Mouse (Mus musculus): ENCODE measurements around the gene Tle3. TPM values are rescaled to one million over a fixed set of nuclear protein-coding genes. Genes with fewer than 3 reads are reported as not detected.

Tle3 gene
- polyA plus RNA-seq, 1 experiment from 2014 or later, result 3.0 TPM

DNA sequence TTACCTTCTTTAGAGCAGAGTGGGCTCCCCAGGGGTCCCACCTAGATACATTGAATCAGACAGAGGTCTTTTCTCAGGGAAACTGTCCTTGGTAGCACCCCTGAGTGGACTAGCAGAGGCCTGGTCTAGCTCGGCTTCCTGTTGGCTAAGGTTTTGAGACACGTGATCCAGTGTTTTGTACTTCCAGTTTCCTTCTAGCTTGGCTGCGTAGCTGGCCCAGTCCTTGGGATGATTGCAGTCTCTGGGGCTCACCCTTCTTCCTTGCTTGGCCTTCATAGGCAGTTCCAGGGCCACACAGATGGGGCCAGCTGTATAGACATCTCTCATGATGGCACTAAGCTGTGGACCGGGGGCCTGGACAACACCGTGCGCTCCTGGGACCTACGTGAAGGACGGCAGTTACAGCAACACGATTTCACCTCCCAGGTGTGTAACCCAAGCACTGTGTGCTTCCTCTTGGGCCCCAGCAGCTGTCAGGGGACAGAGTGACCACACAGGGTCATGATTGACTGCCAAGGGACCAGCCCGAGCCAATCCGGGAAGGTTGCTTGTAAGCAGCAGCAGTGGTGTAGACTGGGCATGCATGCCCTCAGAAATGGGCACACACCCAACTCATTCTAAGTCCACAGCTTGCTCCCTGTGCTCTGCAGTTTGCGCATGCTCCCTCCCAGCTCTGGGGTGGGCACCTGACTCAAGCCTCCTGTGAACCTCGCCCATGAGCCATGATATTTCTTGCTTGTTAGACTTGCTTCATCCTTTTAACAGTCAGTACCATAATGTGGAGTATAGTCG is 41.7 kb downstream of the Tle3 start:
- Histone ChIP-seq H3K4me3 (replicated peaks) (no peak overlapping the region), H3K9me3 (replicated peaks) (no peaks in the 10 kb centered on the region), H3K36me3 (replicated peaks) (peaks cover 88% of the 10 kb centered on the region), H3K9ac (no peak overlapping the region), H3K4me2 (no peak overlapping the region), H3K4me1 (replicated peaks) (no peaks in the 10 kb centered on the region), H3K27me3 (no peaks in the 10 kb centered on the region), H3K27ac (replicated peaks) (no peak overlapping the region)
- WGBS (ENCODE audit: insufficient replicate concordance), result 70% methylated on average over 14 of the region's 14 CpGs
- ATAC-seq (ENCODE audit: insufficient read depth), result no peak

DNA sequence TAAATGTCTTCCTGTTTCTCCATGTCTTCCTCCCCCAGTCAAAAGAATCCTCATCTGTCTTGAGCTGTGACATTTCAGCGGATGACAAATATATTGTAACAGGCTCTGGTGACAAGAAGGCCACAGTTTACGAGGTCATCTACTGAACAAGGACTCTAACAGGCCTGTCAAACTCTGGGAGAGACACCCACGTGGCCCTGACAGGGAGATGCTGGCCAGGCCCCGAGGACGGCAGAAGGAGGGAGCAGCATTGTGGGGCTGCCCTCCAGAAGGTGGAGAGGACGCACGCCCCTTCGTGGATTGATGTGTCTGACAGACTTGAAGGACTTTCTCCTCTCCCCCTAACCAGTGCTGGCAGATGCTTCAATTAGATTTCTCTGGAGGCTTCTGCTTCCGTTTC is 44.4 kb downstream of the Tle3 start:
- Histone ChIP-seq H3K27me3 (no peaks in the 10 kb centered on the region), H3K9ac (no peak overlapping the region), H3K27ac (replicated peaks) (no peak overlapping the region), H3K4me3 (replicated peaks) (no peak overlapping the region), H3K36me3 (replicated peaks) (peaks cover 62% of the 10 kb centered on the region), H3K9me3 (replicated peaks) (no peaks in the 10 kb centered on the region), H3K4me2 (no peak overlapping the region), H3K4me1 (replicated peaks) (no peaks in the 10 kb centered on the region)
- ATAC-seq (ENCODE audit: insufficient read depth), result no peak
- WGBS (ENCODE audit: insufficient replicate concordance), result 54% methylated on average over 9 of the region's 9 CpGs

DNA sequence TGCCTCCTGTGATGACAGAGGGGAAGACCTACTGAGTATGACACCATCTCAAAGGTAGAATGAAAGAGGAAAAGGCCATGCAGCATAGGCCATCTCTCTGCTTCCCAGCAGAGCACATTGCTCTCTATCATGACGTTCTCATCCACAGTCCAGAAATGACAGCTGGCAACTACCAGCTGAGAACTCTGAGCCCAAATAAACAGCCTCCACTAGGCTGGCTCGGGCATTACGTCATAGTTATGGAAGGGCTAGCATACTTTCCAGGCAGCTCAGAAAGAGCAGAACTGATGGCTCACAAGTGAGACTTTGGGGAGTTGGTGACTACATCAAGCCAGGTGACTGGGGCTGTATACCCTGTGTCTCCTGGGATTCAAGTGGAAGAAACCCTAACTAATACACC is 49.5 kb downstream of the Tle3 start:
- no peak overlapping the region for H3K9ac ChIP-seq
- no peak overlapping the region for H3K4me3 ChIP-seq (replicated peaks)
- H3K27ac ChIP-seq (replicated peaks), result no peak overlapping the region
- H3K4me1 ChIP-seq (replicated peaks), result no peaks in the 10 kb centered on the region
- no peaks in the 10 kb centered on the region for H3K9me3 ChIP-seq (replicated peaks)
- no peak overlapping the region for H3K4me2 ChIP-seq
- no peak for ATAC-seq (ENCODE audit: insufficient read depth)
- H3K27me3 ChIP-seq, result peaks cover 3% of the 10 kb centered on the region; the same call in 1 of the 2 replicates
- peaks cover 12% of the 10 kb centered on the region for H3K36me3 ChIP-seq (replicated peaks)
- WGBS (ENCODE audit: insufficient replicate concordance), result 62% methylated on average over 3 of the region's 3 CpGs

DNA sequence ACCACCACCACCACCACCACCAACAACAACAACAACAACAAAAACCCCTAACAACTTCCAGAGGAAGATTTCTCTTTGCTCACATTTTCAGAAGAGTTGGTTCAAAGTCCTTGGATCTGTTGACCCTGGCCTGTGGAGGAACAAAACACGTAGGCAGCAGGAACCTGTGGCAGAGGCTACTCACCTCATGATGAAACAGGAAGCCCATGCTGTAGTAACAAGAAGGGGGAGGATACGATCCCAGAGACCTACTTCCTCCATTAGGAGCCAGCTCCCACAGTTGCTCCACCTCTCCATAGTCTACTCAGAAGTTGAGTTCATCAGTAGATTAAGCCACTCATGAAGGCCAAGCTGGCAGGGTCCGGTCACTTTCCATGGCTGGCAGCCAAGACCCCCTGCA is 52.1 kb downstream of the Tle3 start:
- H3K27me3 ChIP-seq, result peaks cover 3% of the 10 kb centered on the region; the same call in 1 of the 2 replicates
- no peaks in the 10 kb centered on the region for H3K36me3 ChIP-seq (replicated peaks)
- H3K4me3 ChIP-seq (replicated peaks), result no peak overlapping the region
- ATAC-seq (ENCODE audit: insufficient read depth), result no peak
- no peak overlapping the region for H3K4me2 ChIP-seq
- 40% methylated on average over 3 of the region's 3 CpGs for WGBS (ENCODE audit: insufficient replicate concordance)
- no peak overlapping the region for H3K27ac ChIP-seq (replicated peaks)
- H3K9ac ChIP-seq, result no peak overlapping the region
- H3K9me3 ChIP-seq (replicated peaks), result no peaks in the 10 kb centered on the region
- no peaks in the 10 kb centered on the region for H3K4me1 ChIP-seq (replicated peaks)

DNA sequence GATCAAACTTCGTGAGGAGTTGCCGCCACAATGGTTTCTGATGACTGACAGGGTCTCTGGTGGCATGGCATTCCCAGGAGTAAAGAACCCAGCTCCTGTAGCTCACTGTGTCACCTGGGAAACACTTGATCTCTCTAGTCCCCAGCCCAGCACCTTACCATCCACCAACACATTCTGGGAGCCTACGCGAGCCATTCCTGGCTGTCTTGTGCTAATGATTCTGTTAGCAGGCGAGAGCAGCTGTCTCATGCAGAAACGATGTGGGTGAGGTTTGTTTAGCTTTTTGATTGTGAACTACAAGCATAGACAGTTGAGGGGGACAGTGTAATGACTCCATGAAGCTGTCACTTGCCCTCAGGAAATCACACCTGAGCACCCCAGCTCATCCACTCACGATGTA is 54.3 kb downstream of the Tle3 start:
- WGBS (ENCODE audit: insufficient replicate concordance), result 60% methylated on average over 7 of the region's 7 CpGs
- Histone ChIP-seq H3K9me3 (replicated peaks) (no peaks in the 10 kb centered on the region), H3K27me3 (peaks cover 3% of the 10 kb centered on the region; the same call in 1 of the 2 replicates), H3K4me2 (no peak overlapping the region), H3K27ac (replicated peaks) (no peak overlapping the region), H3K4me1 (replicated peaks) (no peaks in the 10 kb centered on the region), H3K9ac (no peak overlapping the region), H3K4me3 (replicated peaks) (no peak overlapping the region), H3K36me3 (replicated peaks) (no peaks in the 10 kb centered on the region)
- ATAC-seq (ENCODE audit: insufficient read depth), result no peak

- no peak for ATAC-seq (ENCODE audit: insufficient read depth)
- Histone ChIP-seq H3K4me2 (no peak overlapping the region), H3K36me3 (replicated peaks) (no peaks in the 10 kb centered on the region), H3K4me3 (replicated peaks) (no peak overlapping the region), H3K27ac (replicated peaks) (no peak overlapping the region), H3K9ac (no peak overlapping the region), H3K27me3 (peaks cover 3% of the 10 kb centered on the region; the same call in 1 of the 2 replicates), H3K4me1 (replicated peaks) (no peaks in the 10 kb centered on the region), H3K9me3 (replicated peaks) (no peaks in the 10 kb centered on the region)
- 19% methylated on average over 6 of the region's 6 CpGs for WGBS (ENCODE audit: insufficient replicate concordance)
Observed at GRCm38 (mm10) chr9:61427051-61427450, 54.9 kb downstream of the Tle3 start.

DNA sequence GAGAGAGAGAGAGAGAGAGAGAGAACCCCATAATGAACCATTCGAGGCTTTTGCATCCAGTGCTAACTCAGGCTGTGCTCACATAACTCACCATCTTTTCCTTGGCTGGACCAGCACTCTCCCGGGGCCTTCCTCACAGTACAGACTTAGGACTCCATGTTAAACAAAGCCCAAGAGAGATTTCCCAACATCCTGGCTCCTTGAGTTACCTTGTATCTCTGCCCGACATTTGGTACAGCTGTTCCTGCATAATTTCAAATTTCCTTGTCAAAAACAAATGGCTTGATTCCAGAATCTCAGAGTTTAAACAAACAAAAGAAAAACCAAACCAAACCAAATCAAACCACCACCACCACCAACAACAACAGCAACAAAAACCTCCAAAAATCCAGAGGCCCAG is 55.7 kb downstream of the Tle3 start:
- 46% methylated on average over 3 of the region's 3 CpGs for WGBS (ENCODE audit: insufficient replicate concordance)
- H3K4me1 ChIP-seq (replicated peaks), result no peaks in the 10 kb centered on the region
- no peaks in the 10 kb centered on the region for H3K9me3 ChIP-seq (replicated peaks)
- peaks cover 3% of the 10 kb centered on the region; the same call in 1 of the 2 replicates for H3K27me3 ChIP-seq
- no peak overlapping the region for H3K27ac ChIP-seq (replicated peaks)
- no peak overlapping the region for H3K4me3 ChIP-seq (replicated peaks)
- H3K36me3 ChIP-seq (replicated peaks), result no peaks in the 10 kb centered on the region
- no peak overlapping the region for H3K4me2 ChIP-seq
- ATAC-seq (ENCODE audit: insufficient read depth), result no peak
- no peak overlapping the region for H3K9ac ChIP-seq

GRCm38 (mm10) chr9:61431830-61432229 is 59.7 kb downstream of the Tle3 start:
- no peaks in the 10 kb centered on the region; the same call in 1 of the 2 replicates for H3K27me3 ChIP-seq
- ATAC-seq (ENCODE audit: insufficient read depth), result no peak
- H3K4me1 ChIP-seq (replicated peaks), result no peaks in the 10 kb centered on the region
- 53% methylated on average over 4 of the region's 4 CpGs for WGBS (ENCODE audit: insufficient replicate concordance)
- H3K36me3 ChIP-seq (replicated peaks), result no peaks in the 10 kb centered on the region
- H3K4me2 ChIP-seq, result no peak overlapping the region
- no peak overlapping the region for H3K9ac ChIP-seq
- H3K9me3 ChIP-seq (replicated peaks), result no peaks in the 10 kb centered on the region
- H3K27ac ChIP-seq (replicated peaks), result no peak overlapping the region
- no peak overlapping the region for H3K4me3 ChIP-seq (replicated peaks)

DNA sequence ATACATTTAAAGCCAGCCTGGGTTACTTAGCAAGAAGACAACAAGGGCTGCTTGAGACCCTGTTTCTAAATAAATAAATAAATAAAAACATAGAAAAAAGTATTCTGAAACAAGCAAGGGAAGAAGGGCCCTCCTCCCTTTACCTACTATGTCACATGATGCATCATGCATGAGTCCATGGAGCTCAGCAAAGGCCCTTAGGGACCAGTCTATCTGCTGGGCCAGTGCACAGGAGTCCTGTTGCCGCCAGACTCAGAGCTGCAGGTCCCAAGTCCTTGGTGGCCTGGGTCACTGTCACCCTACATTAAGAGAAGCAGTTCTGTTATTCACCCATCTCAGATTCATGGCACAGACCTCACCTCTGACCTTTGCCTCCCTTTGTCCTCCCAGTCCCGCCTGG is 61.0 kb downstream of the Tle3 start:
- H3K4me1 ChIP-seq (replicated peaks), result no peaks in the 10 kb centered on the region
- no peaks in the 10 kb centered on the region for H3K36me3 ChIP-seq (replicated peaks)
- no peak overlapping the region for H3K4me2 ChIP-seq
- WGBS (ENCODE audit: insufficient replicate concordance), result 55% methylated on average over 2 of the region's 2 CpGs
- no peak overlapping the region for H3K27ac ChIP-seq (replicated peaks)
- no peak for ATAC-seq (ENCODE audit: insufficient read depth)
- no peaks in the 10 kb centered on the region; the same call in 1 of the 2 replicates for H3K27me3 ChIP-seq
- H3K9me3 ChIP-seq (replicated peaks), result no peaks in the 10 kb centered on the region
- no peak overlapping the region for H3K4me3 ChIP-seq (replicated peaks)
- no peak overlapping the region for H3K9ac ChIP-seq

DNA sequence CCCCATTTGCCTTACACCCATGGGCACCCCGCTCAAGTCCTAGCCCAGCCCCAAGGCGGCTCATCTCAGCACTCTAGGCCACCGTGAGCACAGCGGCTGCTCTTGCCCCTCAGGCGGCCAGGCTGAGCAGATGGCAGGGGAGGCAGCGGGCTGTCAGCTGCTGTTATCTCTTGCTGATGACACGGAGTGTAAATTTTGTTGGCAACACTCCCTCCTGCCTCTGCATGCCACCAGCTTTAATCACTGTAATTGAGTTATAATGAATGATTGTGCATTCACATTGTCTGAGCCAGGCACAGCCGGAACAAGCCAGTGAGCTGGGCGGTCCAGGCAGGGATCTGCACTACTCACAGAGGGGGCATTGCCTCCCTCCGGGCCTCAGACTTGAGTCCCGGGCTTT is 61.9 kb downstream of the Tle3 start:
- 48% methylated on average over 11 of the region's 11 CpGs for WGBS (ENCODE audit: insufficient replicate concordance)
- H3K27me3 ChIP-seq, result no peaks in the 10 kb centered on the region; the same call in 1 of the 2 replicates
- no peak overlapping the region for H3K27ac ChIP-seq (replicated peaks)
- H3K4me2 ChIP-seq, result no peak overlapping the region
- H3K9ac ChIP-seq, result no peak overlapping the region
- no peaks in the 10 kb centered on the region for H3K4me1 ChIP-seq (replicated peaks)
- H3K9me3 ChIP-seq (replicated peaks), result no peaks in the 10 kb centered on the region
- H3K4me3 ChIP-seq (replicated peaks), result no peak overlapping the region
- ATAC-seq (ENCODE audit: insufficient read depth), result no peak
- no peaks in the 10 kb centered on the region for H3K36me3 ChIP-seq (replicated peaks)

DNA sequence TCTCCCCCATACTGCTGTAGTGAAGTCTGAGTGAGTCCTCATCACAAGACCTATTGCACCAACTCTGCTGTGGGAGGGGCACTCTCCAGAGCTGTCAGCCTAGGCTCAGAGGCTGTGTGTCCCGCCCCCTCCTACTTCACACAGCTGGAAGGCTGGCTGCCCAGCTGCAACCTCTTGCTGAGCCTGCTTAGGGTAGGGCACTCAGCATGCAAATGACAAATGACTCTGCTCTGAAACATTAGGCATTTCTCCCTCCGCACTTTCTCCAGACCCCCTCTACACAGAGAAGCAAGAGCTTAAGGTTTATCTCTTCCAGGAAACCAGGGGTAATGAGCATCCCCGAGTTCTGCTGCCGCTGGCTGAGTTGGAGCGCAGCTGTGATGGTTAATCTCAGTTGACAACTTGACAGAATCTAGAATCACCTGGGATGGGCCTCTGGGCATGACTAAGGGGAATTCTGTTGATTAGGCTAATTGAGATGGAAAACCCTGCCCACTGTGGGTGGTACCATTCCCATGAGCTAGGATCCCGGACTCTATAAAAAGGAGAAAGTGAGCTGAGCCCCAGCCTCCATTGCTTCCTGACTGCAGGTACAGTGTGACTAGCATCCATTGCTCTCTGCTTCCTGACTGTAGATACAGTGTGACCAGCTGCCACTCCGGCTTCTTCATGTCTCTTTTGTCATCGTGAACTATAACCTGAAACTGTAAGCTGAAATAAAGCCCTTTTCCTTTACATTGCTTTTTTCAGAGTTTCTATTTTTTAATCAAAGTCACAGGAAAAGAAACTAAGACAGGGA is 63.2 kb downstream of the Tle3 start:
- WGBS (ENCODE audit: insufficient replicate concordance), result 30% methylated on average over 8 of the region's 8 CpGs
- Histone ChIP-seq H3K4me1 (replicated peaks) (no peaks in the 10 kb centered on the region), H3K4me2 (no peak overlapping the region), H3K9me3 (replicated peaks) (no peaks in the 10 kb centered on the region), H3K9ac (no peak overlapping the region), H3K36me3 (replicated peaks) (no peaks in the 10 kb centered on the region), H3K4me3 (replicated peaks) (no peak overlapping the region), H3K27me3 (no peaks in the 10 kb centered on the region; the same call in none of the 2 replicates), H3K27ac (replicated peaks) (no peak overlapping the region)
- no peak for ATAC-seq (ENCODE audit: insufficient read depth)

All from liver, embryonic 15.5 days (tissue).